Mouse (Mus musculus) forebrain, embryonic 11.5 days (tissue): Measurements from ENCODE around the gene Kcnk2. TPM values are rescaled to one million over a fixed set of nuclear protein-coding genes. Genes with fewer than 3 reads are reported as not detected.

Experiments
- microRNA-seq: library from miRNA; unstranded; fragments of <30 nt; microRNA quantifications from one replicate; pipeline ENCODE4, GENCODE M21; 2016; ENCODE audit not compliant: insufficient number of aligned reads
- polyA plus RNA-seq: library from polyadenylated mRNA; unstranded; fragments of >200 nt; fragmentation: Nextera tagmentation; extraction: Ambion mirVana; gene quantifications from 2 replicates; pipeline ENCODE4 v1.2.1, GENCODE M21; 2014

The Kcnk2 gene
- polyA plus RNA-seq, 1 experiment from 2014 or later, result 6.5 TPM

Small RNA genes within 50 kb of the gene (microRNA-seq; reads per million reads assigned to microRNA genes)
- gene Gm24092, result not detected
